Mouse (Mus musculus): ENCODE data around the gene Dock2.

Dock2 gene

DNA sequence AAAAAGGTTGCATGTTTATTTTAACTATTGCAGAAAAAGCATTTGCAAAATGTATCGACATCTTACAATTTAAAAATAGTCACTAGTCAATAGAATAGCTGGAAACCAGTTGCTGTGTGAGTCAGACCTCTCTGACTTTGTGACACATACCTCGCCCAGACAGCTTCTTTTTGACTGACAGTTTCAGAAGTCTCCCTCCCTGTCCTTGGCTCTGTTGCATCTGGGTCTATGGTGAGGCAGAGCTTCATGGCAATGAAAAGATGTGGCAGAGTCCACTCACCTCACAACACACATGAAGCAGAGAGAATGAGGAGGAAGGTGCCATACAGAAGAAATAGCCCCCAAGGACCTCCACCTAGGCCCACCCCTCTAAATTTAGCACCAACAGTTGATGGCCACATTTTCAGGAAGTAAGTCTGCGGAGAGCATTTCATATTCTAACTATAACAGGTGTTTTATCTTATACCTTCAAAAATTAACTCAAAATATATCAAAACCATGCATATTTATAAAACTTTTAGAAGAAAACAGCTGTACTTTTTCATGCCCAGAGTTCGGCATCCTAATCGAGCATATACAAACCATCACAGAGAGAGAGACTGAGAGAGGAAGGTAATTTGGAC is 19.8 kb downstream of the Dock2 start:
- DNase-seq = no peak

DNA sequence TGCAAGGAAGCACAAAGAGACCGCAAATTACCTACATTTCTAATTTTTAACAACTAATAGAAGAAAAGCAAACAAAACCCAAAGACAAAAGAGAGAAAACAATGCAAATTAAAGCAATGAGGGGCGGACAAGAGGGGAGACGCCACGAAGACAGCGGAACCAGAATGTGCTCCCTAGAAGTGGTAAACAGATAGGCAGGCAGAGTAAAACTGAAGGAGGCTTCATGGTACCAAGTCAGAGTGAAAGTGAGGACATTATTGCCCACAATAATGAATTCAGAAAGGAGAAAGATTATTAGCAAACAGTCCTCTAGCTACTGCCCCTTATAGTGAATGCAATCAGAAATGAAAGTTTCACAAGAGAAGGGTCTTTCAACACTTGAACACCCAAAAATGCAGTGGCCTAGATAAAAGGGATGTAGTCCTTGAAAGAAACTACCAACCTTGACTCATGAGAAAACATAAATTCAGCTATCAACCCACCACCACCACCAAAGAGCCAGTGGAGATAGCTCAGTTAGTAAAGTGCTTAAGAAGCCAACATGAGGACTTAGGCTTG is 21.0 kb downstream of the Dock2 start:
- no peak for DNase-seq

DNA sequence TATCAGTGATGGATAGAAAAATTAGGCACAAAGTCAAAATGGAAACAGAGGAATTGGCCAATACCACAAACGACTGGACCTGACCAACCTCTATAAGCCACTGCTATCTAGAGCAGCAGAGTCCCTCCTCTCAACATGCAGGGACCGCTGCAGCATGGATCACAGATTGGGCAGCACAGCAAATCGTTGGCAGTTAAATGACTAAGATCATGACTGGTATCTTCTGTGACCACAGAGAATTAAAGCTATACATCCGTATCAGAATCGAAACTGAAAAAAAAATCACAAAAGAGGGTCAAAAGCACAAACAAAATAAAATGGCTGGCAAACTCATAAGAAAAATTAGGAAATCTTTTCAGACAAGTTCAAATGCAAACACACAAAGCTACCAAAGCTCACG is 21.6 kb downstream of the Dock2 start:
- no peak for DNase-seq

DNA sequence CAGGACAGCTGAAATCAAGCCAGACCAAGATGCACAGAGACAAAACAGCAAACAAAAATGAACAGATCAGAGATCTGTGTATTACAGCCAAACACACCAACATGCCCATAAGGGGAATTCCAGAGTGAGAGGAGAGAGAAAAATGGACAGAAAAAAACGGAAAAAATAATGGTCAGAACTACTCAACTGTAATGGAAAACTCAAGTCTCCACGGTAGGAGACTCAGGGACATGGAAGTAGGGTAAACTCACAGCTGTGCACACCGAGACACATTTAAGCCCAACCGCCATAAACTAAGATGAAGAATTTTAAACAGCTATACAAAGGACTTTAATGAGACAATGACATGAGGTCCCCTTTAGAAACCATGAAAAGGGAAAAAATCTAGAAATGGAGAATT is 24.1 kb downstream of the Dock2 start:
- DNase-seq = no peak

DNA sequence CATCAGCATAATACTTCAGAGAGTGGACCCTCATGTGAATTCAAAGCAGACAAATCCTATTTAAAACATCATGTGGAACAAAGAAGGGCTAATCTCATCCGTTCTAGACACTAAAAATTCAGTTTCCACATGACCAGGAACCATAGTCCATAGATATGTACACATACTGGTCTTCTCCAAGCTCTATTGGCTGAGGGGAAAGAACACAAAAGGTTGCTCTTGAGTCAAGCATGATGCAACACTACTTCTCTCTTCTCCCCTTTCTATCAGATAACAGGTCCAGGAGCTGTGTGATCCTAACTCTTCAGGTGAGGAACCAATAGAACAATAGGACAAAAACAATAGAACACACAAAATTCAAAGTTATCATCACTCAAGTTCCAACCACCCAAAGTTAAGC is 42.6 kb downstream of the Dock2 start:
- DNase-seq = no peak

DNA sequence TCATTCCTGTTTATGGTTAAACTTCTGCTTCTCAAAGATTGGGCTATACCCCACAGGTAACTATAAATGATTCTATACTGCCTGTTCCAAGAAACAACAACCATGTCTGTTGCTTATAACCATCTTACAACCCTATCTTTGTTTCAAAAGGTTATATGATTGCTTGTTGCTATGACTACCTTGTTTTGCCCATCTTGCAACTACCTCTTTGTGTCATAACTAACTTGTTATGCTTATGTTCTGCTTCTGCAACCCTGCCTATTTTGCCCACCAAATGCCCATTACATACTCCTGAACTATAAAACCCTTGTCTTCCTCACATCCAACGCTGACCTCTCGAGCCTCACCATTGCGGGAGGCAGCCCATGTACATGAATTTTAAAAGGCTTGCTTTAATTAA is 43.9 kb downstream of the Dock2 start:
- no peak for DNase-seq

DNA sequence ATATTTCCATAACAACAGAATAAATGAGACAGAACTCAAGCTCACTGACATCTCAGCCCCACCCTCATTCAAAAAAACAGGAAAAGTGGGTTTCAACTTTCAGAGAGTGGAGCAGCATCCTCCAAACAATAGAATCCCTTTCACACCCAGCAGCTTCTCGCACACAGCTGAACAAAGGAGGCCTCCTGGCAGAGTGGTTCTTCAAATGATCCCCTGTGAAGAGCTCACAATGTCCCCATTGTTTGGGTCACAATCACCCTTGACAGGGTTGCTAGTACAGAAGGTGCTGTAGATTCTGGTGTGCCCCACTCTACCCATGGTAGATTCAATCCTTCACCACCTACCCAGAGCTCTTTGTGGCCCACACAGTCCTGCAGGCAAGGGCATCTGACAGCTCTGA is 44.7 kb downstream of the Dock2 start:
- DNase-seq = no peak

DNA sequence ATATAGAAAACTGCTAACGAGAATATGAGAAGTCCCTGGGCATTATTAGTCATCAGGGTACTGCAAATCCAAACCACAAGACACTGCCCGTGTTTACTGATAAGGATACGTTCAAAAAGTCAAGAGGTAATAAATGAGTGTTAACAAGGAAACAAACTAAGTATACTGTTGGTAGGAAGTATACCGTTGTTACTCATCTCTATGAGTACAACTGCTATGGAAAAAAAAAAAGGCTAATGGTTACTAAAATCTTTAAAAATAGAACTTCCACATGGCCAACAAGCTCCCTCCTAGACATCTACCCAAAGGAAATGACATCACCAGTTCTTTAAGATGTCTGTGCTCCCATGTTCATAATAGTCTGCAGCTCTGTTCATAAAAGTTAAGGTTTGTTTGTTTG is 46.5 kb downstream of the Dock2 start:
- no peak for DNase-seq

DNA sequence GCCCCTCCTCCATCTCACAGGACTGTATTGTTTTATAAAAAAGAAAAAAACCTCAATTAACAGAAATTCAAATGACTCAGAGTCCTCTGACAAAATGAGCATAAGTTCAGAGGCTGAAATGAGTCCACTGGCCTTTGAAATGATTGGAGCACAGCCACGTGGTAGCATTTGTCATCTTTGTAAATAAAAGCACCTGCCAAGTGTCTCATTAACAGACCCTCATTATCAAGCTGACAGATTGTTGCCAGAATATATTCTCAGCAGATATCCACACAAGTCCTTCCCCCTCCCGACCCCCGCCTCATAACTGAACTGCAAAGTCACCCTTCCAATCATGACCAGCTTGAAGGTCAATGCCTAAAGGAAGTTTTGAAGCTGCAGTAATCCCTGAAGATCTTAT is 49.7 kb downstream of the Dock2 start:
- DNase-seq = no peak

DNA sequence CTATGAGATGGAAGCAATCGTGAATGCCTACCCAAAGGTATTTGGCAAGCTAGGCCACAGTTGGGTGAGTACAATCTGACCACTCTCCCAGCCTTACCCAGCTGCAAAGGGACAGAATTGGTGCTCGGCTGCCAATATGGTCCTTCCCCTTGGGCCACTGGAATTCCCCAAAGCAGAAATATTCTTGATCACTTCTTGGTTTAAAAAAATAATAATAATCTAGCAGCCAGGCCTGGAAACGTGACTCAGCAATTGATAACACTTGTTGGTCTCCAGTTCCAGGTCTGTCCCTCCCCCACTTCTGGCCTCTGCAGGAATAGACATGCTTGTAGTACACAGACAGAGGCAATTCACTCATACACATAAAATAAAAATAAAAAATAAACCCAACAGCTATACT is 56.2 kb downstream of the Dock2 start:
- no peak for DNase-seq

DNA sequence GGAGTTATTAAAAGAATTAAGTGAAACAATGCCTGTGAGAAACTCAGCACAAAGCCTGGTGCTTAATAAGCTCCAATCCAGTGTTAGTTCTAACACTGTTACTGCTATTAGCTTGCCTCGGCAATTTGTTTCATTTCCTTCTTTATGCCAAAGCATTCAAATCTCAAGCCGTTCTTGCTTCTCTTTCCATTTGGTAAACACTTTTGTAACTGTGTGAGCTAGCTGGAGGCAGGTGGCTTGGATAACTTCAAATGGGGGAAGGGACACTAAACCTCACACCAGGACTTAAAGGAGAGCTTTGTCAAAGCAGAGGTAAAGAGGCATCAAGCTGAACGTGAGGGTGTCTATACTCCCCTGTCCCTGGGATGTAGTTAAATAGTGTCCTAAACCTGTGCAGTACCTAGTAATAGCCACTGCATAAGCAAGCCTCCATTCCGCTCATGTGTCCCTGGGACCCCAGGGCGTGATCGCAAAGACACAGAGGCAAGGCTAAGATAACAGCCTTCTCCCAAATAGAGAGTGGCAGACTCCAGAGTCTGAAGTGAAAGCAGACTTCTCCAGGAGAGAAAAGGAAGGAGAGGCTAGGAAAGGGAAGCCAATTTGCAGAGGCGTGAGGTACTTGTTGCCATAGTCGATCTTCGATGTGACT is 56.9 kb downstream of the Dock2 start:
- no peak for DNase-seq

DNA sequence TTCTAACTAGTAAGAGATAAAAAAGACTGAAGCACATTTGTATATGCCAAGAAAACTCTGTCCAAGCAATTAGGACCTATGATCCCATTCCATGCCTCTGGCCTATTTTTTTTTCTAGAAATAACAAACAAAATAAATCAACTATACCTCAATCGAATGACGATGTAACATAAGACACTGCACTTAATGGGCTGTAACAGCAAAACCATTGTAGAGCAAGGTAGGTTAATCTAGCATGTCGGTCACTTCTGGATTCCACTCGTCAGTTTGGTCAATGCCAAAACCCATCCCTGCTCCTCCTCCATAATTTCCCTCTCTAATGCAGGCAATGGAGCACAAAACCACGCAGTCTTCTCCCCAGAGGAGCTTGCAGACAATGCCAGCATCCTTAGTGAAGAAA is 70.3 kb downstream of the Dock2 start:
- no peak for DNase-seq

DNA sequence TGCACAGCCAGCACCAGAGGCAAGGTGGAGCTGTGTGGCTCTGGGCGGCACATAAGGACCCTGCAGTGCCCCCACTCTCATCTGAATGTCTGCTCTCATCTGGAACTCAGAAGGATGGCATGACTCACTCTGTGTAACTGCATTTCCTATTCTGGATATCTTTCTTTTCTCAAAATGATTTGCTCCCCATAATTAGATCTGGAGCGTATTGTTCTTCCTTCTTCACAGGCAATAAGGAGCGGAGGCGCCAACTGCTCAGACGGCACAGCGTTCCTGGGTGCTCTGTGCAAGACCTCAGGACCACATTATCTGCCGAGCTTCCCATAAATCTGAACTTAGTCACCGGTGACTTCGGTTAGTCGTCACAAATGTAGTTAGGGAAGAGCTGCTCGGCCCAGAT is 75.4 kb downstream of the Dock2 start:
- DNase-seq = no peak

DNA sequence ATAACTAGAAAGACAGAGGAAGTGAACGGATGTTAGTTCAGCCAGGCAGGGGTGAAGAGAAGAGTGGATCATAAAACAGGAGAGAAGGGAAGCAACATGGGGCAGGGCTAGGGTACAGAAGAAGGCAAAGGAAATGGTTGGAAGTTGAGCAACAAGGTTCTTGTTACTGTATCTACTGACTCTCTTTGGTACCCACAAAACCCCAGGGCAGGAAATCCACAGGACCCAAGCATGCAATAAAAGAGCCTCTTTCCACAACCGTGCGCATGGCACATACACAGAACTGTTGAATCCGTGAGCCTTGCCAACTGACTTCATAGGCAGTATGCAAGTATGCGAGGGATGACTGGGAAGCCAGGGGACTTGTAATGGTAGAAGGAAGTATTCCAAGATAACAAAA is 76.3 kb downstream of the Dock2 start:
- DNase-seq = no peak

DNA sequence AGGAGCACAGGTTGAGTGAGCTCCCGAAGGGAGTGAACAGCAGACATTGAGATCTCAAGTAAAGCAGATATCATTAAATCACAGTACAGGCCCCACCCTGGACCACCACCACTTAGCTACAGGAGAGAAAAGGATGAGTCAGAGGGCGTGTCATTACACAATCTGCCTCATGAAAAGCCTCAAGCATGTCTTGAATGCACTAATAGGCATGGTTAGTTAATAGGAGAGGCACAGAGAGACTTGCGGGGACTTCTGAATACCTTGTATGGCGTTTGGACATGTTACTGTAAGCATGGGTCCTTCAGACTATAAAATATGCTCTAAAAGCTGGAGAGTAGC is 78.6 kb downstream of the Dock2 start:
- no peak for DNase-seq

DNA sequence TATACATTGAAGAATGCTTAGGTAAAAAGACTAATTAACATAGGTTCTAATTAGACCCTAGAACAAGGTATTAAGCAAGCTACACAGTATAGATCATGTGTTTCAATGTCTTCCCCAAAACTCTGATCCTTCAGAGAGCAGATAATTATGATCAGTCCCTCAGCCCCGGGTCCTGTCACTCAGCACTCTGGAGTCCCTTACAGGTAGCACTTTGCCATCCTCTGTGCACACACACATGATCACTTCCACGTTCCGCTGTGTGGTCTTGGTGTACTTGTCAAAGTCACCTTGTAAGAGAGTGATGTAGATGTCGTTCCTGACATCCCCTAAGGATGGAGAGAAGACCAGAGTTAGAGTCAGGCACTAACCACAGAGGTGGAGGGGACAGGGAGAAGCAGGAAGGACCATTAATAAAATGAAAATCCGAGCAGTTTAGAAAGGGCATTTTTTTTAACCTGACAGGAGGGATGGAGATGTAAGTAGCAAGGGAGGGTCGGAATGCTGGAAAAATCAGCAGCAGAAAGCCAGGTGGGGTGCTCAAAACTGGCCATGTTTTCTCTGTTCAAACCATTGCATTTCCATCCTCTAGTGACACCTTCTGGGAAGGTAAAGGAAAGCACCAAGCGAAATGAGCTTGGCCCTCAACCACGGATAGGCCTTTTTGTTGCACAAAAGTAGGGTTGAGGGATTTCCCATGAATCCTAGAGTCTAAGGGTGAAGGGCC is 79.1 kb downstream of the Dock2 start:
- DNase-seq = no peak

DNA sequence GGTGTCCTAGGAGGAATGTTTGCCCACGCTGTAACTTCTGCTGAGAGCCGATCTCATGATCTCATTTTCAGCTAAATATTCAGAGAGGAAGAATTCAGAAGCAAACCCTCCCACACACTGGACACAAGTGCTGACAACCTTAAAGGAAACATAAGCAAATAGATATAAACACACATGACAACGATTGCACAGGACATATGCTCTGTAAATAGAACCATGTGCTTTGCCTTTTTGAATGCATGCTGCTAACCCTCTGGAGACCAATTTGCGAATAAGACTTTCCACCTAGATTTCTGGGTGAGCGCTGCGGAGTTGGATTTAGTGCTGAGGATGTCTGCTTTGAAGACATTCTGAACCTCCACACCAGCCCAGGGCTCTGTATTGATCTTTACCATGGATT is 79.8 kb downstream of the Dock2 start:
- DNase-seq = no peak

DNA sequence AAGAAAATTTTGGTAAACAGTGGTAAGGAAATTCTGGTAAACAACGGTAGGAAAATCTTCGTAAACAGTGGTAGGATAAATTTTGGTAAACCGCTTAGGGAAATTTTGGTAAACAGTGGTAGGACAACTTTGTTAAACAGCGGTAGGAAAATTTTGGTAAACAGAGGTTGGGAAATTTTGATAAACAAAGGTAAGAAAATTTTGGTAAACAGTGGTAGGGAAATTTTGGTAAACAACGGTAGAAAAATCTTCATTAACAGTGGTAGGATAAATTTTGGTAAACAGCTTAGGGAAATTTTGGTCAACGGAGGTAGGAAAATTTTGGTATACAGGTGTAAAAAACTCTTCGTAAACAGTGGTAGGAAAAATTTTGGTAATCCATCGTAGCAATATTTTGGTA is 101.9 kb downstream of the Dock2 start:
- DNase-seq = no peak

DNA sequence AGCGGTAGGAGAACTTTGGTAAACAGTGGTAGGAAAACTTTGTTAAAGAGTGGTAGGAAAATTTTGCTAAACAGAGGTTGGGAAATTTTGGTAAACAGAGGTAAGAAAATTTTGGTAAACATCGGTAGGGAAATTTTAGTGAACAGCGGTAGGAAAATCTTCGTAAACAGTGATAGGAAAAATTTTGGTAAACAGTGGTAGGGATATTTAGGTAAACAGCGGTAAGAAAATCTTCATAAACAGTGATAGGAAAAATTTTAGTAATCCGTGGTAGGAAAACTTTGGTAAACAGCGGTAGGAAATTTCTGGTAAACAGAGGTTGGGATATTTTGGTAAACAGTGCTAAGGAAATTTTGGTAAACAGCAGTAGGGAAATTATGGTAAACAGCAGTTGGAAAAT is 239.1 kb downstream of the Dock2 start:
- no peak for DNase-seq

DNA sequence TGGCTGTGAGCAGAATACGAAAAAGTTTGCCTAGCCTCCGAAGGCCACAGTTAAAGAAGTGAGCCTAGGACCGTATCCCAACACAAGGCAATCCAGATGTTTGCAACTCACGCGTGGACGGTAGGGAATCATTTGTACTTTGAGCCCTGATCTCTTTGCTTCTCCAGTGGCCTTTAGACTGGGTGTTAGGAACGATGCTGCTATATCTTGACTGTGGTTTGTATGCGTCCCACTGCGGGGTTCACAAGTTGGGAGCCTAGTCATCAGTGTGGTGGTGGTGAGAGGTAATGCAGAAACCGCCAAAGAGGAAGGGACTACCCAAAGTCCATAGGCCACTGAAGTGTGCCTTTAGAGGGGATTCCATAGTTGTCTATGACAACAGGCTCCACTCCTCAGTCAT is 251.6 kb downstream of the Dock2 start:
- no peak for DNase-seq

DNA sequence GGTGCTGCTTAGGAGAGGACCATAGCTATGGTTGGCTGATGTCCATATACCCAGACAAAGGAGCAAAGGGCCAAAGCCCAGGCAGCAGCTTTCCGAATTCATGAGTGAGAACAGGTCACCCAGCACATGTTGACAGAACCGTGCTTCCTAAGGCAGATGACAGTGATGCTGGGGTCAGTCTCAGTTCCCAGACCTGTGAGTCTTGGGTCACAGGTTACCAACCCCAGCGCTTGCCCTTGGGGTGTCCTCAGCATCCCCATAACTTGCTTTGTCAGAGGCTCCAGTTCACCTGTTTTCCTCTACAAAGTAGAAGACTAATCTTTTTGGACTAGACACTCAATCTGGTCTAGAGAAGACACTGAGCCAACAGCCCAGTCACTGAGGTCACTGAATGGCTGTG is 252.7 kb downstream of the Dock2 start:
- DNase-seq = no peak

DNA sequence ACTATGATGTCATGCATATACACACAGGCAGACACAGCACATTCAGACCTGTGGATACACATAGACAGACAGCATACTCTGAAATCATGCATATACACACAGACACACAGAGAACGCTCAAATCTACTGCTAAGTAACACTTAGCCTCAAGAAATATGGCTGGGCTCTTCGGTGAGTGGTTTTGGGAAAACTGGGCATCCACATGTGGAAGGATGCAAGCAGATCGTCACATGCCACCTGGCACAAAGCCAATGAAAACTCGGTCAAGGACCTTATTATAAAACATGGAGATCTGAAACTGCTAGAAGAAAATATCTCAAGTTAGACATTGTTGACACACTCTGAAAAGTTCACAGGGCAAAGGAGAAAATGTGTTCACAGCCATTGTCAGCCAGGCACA is 255.7 kb downstream of the Dock2 start:
- no peak for DNase-seq

DNA sequence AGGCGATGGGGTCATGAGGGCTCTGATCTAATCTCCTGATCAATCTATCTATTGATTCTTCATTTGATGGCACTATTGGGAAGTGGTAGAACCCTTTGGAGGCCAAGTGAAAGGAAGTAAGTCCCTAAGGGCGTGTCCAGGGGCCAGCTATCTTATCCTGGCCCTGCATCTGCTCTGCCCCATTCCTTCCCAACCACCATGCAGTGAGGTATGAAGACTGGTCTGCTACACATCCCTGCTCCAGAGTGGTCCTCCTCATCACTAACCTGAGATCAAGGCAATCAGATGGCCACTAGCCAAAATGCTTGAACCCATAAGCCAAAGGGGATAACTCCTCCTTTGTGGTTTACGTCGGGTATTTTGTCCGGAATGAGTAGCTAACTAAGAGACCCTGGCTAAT is 256.5 kb downstream of the Dock2 start:
- no peak for DNase-seq

DNA sequence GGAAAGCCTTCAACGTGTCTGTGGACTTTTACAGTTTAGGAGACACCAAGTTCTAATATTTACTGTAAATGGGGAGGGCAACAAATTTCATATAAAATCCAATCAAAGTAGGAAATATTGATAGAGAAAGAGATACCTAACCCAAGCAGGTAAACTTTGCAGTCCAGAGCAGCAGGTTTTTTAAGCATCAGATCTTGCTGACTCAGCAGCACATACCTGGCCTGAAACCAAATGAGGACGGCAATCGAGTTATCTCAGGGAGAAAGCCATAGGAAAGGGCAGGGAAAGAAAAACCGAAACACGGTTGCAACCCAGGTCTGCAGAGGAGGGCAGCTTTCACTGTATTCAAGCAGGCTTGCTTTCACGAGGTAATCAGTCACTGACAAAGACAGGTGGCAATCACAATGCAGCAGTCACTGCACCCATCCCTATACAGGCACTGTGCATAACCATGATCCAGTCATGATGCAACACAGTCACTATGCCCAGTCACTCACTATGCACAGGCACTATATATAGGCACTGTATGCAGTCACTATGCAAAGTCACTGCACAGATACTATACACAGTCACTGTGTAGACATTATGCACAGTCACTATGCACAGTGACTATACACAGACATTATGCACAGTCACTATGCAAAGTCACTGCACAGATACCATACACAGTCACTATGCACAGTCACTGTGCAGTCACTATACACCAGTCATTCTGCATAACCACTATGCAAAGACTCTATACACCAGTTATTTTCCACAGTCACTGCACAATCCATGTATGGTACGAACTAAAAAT is 258.4 kb downstream of the Dock2 start:
- DNase-seq = no peak
